Mouse (Mus musculus): ENCODE measurements at regions not wholly inside any gene's neighbourhood (a gene's known extent, or its start where the extent isn't known, plus 50 kb on each side); places are given as distances from the start of the nearest gene placed in this dataset.

- Histone ChIP-seq H3K4me1 (replicated peaks) (peaks cover 24% of the 10 kb centered on the region), H3K9me3 (replicated peaks) (no peaks in the 10 kb centered on the region), H3K27ac (ENCODE audit: poor library complexity, severe bottlenecking) (no peak overlapping the region), H3K36me3 (no peaks in the 10 kb centered on the region), H3K9ac (no peak overlapping the region), H3K27me3 (replicated peaks) (no peaks in the 10 kb centered on the region), H3K4me2 (no peak overlapping the region), H3K4me3 (no peak overlapping the region)
- ATAC-seq (ENCODE audit: insufficient number of reproducible peaks, low FRiP score), result no peak
- 83% methylated on average over 3 of the region's 3 CpGs for WGBS
Observed at GRCm38 (mm10) chr12:102057979-102058378, 70.6 kb upstream of the Slc24a4 start.

GRCm38 (mm10) chr12:102058428-102058827, 70.1 kb upstream of the Slc24a4 start:
- no peaks in the 10 kb centered on the region for H3K27me3 ChIP-seq (replicated peaks)
- ATAC-seq (ENCODE audit: insufficient number of reproducible peaks, low FRiP score), result no peak
- no peak overlapping the region for H3K9ac ChIP-seq
- no peak overlapping the region for H3K4me3 ChIP-seq
- H3K36me3 ChIP-seq, result no peaks in the 10 kb centered on the region
- peaks cover 24% of the 10 kb centered on the region for H3K4me1 ChIP-seq (replicated peaks)
- H3K9me3 ChIP-seq (replicated peaks), result no peaks in the 10 kb centered on the region
- no peak overlapping the region for H3K4me2 ChIP-seq
- WGBS, result 82% methylated on average over 3 of the region's 3 CpGs
- H3K27ac ChIP-seq (ENCODE audit: poor library complexity, severe bottlenecking), result no peak overlapping the region

GRCm38 (mm10) chr12:102061096-102061495, 67.4 kb upstream of the Slc24a4 start:
- Histone ChIP-seq H3K36me3 (no peaks in the 10 kb centered on the region), H3K27ac (ENCODE audit: poor library complexity, severe bottlenecking) (peak overlapping the region; percentile 71), H3K9me3 (replicated peaks) (no peaks in the 10 kb centered on the region), H3K4me1 (replicated peaks) (peaks cover 24% of the 10 kb centered on the region), H3K9ac (no peak overlapping the region), H3K4me2 (no peak overlapping the region), H3K4me3 (no peak overlapping the region), H3K27me3 (replicated peaks) (no peaks in the 10 kb centered on the region)
- WGBS, result 57% methylated on average over 5 of the region's 5 CpGs
- ATAC-seq (ENCODE audit: insufficient number of reproducible peaks, low FRiP score), result no peak

DNA sequence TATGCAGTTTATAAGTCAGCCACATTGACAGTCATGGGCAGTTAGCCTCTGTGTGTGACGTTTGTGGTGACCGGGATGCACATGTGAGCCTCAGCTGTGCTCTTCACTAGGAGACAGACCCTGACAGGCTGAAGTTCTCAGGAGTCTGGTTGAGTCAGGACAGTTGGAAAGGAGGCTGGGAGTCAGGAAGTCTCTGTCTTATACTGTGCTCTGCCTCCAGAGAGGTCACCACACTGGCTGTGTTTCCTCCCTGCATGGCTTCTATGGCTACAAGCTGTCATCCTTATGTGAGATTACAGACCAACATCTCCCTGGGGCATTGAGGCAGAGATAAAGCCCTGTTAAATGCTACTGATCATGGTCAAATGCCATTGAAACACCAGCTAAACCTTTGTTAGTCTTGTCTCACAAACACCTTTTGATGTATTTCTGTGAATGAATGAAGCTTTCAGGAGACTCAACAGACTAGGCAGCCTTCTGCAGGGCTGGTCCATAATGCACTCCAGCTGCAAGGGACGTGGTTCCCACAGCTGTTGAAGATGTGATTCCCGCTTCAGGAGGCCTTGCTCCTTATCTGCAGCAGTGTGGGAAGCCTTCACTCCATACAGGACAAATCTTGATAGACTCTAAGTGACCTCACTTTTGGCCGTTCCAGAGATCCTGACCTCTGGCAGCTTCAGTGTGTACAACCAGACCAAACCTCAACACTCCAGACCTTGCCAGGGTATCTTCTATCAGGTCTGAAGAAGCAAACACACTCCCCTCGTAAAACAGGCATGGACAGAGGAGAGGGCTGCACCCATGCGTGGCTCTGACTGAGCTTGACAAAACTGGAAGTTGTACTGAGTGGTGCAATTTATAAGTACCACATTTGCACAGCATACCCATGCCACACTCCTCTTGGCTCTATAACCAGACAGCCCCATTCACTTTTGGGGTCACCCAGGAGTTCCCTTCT, 66.6 kb upstream of the Slc24a4 start:
- no peaks in the 10 kb centered on the region for H3K27me3 ChIP-seq (replicated peaks)
- no peaks in the 10 kb centered on the region for H3K9me3 ChIP-seq (replicated peaks)
- H3K4me3 ChIP-seq, result no peak overlapping the region
- no peaks in the 10 kb centered on the region for H3K36me3 ChIP-seq
- H3K27ac ChIP-seq (ENCODE audit: poor library complexity, severe bottlenecking), result peak overlapping the region; percentile 71
- H3K4me1 ChIP-seq (replicated peaks), result peaks cover 24% of the 10 kb centered on the region
- no peak overlapping the region for H3K4me2 ChIP-seq
- WGBS, result 32% methylated on average over 7 of the region's 7 CpGs
- peak; percentile 57 for ATAC-seq (ENCODE audit: insufficient number of reproducible peaks, low FRiP score)
- no peak overlapping the region for H3K9ac ChIP-seq

- Histone ChIP-seq H3K27ac (ENCODE audit: poor library complexity, severe bottlenecking) (peak overlapping the region; percentile 71), H3K36me3 (no peaks in the 10 kb centered on the region), H3K4me2 (no peak overlapping the region), H3K4me1 (replicated peaks) (peaks cover 24% of the 10 kb centered on the region), H3K4me3 (no peak overlapping the region), H3K9me3 (replicated peaks) (no peaks in the 10 kb centered on the region), H3K9ac (no peak overlapping the region), H3K27me3 (replicated peaks) (no peaks in the 10 kb centered on the region)
- WGBS, result 28% methylated on average over 7 of the region's 7 CpGs
- ATAC-seq (ENCODE audit: insufficient number of reproducible peaks, low FRiP score), result peak; percentile 80
Observed at GRCm38 (mm10) chr12:102062648-102063047, 65.9 kb upstream of the Slc24a4 start.

DNA sequence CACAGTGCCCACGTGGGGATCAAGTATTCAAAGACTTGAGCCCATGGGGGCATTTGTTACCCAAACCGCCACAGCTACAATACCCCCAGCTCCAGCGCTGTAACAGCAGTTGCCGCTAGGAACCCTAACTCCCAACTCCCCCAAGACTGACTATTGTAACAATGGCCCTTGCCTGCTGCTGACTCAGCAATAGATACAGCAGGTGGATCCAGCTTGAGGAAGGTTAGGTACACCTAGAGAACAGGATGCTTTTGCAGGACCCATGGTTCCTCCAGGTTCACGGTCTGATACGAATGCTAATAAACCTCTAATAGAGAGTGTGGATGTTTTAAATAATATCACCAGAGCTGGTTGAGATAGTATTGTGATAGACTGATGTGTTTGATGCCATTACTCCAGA, 65.3 kb upstream of the Slc24a4 start:
- H3K4me2 ChIP-seq, result no peak overlapping the region
- H3K9me3 ChIP-seq (replicated peaks), result no peaks in the 10 kb centered on the region
- H3K4me1 ChIP-seq (replicated peaks), result peaks cover 24% of the 10 kb centered on the region
- H3K36me3 ChIP-seq, result no peaks in the 10 kb centered on the region
- H3K27me3 ChIP-seq (replicated peaks), result no peaks in the 10 kb centered on the region
- no peak overlapping the region for H3K9ac ChIP-seq
- no peak overlapping the region for H3K4me3 ChIP-seq
- 73% methylated on average over 6 of the region's 6 CpGs for WGBS
- peak overlapping the region; percentile 19 for H3K27ac ChIP-seq (ENCODE audit: poor library complexity, severe bottlenecking)
- no peak for ATAC-seq (ENCODE audit: insufficient number of reproducible peaks, low FRiP score)

GRCm38 (mm10) chr12:102064710-102065325, 63.7 kb upstream of the Slc24a4 start:
- Histone ChIP-seq H3K4me2 (no peak overlapping the region), H3K36me3 (no peaks in the 10 kb centered on the region), H3K9ac (no peak overlapping the region), H3K9me3 (replicated peaks) (no peaks in the 10 kb centered on the region), H3K4me1 (replicated peaks) (peaks cover 24% of the 10 kb centered on the region), H3K27ac (ENCODE audit: poor library complexity, severe bottlenecking) (no peak overlapping the region), H3K27me3 (replicated peaks) (no peaks in the 10 kb centered on the region), H3K4me3 (no peak overlapping the region)
- WGBS, result 63% methylated on average over 5 of the region's 5 CpGs
- no peak for ATAC-seq (ENCODE audit: insufficient number of reproducible peaks, low FRiP score)

GRCm38 (mm10) chr12:102067685-102068084, 60.8 kb upstream of the Slc24a4 start:
- no peaks in the 10 kb centered on the region for H3K36me3 ChIP-seq
- 88% methylated on average over 7 of the region's 7 CpGs for WGBS
- H3K27ac ChIP-seq (ENCODE audit: poor library complexity, severe bottlenecking), result no peak overlapping the region
- no peak for ATAC-seq (ENCODE audit: insufficient number of reproducible peaks, low FRiP score)
- no peaks in the 10 kb centered on the region for H3K27me3 ChIP-seq (replicated peaks)
- no peak overlapping the region for H3K4me3 ChIP-seq
- H3K9me3 ChIP-seq (replicated peaks), result no peaks in the 10 kb centered on the region
- no peak overlapping the region for H3K4me2 ChIP-seq
- peaks cover 4% of the 10 kb centered on the region for H3K4me1 ChIP-seq (replicated peaks)
- no peak overlapping the region for H3K9ac ChIP-seq

- Histone ChIP-seq H3K36me3 (no peaks in the 10 kb centered on the region), H3K9me3 (replicated peaks) (no peaks in the 10 kb centered on the region), H3K4me3 (no peak overlapping the region), H3K27me3 (replicated peaks) (no peaks in the 10 kb centered on the region), H3K9ac (no peak overlapping the region), H3K4me1 (replicated peaks) (no peaks in the 10 kb centered on the region; the same call in none of the 2 replicates), H3K27ac (ENCODE audit: poor library complexity, severe bottlenecking) (no peak overlapping the region), H3K4me2 (no peak overlapping the region)
- 0 out of 2 replicates have a peak, but pooled peaks have one; percentile 22 for ATAC-seq (ENCODE audit: insufficient number of reproducible peaks, low FRiP score)
- 53% methylated on average over 10 of the region's 10 CpGs for WGBS
Observed at GRCm38 (mm10) chr12:102069521-102070201, 58.9 kb upstream of the Slc24a4 start.

GRCm38 (mm10) chr12:102071888-102072619, 56.5 kb upstream of the Slc24a4 start:
- no peaks in the 10 kb centered on the region for H3K36me3 ChIP-seq
- ATAC-seq (ENCODE audit: insufficient number of reproducible peaks, low FRiP score), result no peak
- no peak overlapping the region for H3K4me2 ChIP-seq
- no peaks in the 10 kb centered on the region for H3K27me3 ChIP-seq (replicated peaks)
- no peak overlapping the region for H3K27ac ChIP-seq (ENCODE audit: poor library complexity, severe bottlenecking)
- WGBS, result 84% methylated on average over 9 of the region's 9 CpGs
- no peak overlapping the region for H3K9ac ChIP-seq
- no peaks in the 10 kb centered on the region; the same call in 1 of the 2 replicates for H3K4me1 ChIP-seq (replicated peaks)
- H3K9me3 ChIP-seq (replicated peaks), result no peaks in the 10 kb centered on the region
- H3K4me3 ChIP-seq, result no peak overlapping the region
